Mouse (Mus musculus): ENCODE measurements at regions not wholly inside any gene's neighbourhood (a gene's known extent, or its start where the extent isn't known, plus 50 kb on each side); places are given as distances from the start of the nearest gene placed in this dataset.
"Not testable (repeated sequence)": the region's sequence is repeated elsewhere in the genome, so short reads cannot be mapped to it uniquely, and the experiment has no call there.

DNA sequence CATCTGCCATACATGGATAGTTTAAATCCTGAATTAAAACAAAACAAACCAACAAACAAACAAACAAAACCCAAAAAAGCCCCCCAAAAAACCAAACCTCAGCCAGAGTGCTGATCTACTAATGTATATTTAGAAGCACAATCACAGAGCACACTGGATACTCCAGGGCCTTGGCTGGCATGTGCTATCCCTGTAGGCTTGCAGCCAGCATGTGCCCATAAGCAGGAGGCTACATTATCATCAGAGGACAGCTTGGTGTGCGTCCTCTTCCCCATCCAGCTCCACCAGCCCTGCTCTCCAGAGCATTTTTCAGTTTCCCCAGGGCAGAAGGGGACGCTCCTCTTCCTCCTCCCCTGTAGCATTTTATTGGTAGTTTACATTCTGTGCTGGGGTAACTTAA is 198.9 kb downstream of the Mterf1b start:
- Histone ChIP-seq H3K9me3 (ENCODE audit: control insufficient read depth, low read length) (no peaks in the 10 kb centered on the region), H3K27me3 (ENCODE audit: control insufficient read depth, insufficient read depth, low read length) (no peaks in the 10 kb centered on the region), H3K27ac (ENCODE audit: low read depth, low read length) (no peak overlapping the region), H3K4me3 (ENCODE audit: low read depth, low read length) (no peak overlapping the region), H3K9ac (replicated peaks; ENCODE audit: low read depth, low read length) (no peak overlapping the region), H3K36me3 (ENCODE audit: control insufficient read depth, insufficient read depth, low read length) (no peaks in the 10 kb centered on the region), H3K4me1 (ENCODE audit: control insufficient read depth, insufficient read depth, low read length) (no peaks in the 10 kb centered on the region), H3K4me2 (ENCODE audit: low read depth, low read length) (no peak overlapping the region)
- ATAC-seq (ENCODE audit: low read depth), result no peak
- 86% methylated on average over 2 of the region's 2 CpGs for WGBS

DNA sequence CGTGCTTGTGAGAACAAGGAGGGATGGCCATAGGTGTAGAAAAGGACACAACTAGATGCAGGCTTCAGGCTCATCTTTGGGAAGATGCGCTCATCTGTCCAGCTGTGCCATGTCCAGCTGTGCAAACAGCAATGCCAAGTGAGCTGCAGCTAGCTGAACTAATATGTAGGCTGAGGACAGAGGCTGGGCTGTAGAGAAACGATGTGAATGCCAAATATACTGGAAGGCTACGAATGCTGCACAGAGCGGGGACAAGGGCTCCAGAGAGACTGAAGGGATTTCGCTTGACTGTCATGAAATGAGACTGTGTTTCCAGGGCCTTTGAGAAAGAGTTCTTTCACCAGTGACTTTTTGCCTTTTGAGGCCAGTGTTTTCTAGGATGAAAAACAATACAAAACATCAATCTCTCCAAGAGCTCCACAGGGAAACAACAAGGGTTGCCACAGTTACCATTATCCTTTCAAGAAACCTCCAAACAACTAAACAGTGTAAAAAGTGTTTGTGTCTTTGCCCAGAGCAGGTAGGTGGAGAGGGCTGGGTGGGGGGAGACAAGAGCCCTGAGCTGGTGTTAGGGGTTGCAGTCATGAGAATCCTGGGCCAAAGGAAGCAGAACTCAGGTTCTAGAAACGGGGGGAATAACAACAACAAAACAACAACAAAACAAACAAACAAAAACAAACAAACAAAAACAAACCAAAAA is 202.3 kb downstream of the Mterf1b start:
- not testable (repeated sequence) for H3K9me3 ChIP-seq (ENCODE audit: control insufficient read depth, low read length); H3K4me3 ChIP-seq (ENCODE audit: low read depth, low read length); H3K4me1 ChIP-seq (ENCODE audit: control insufficient read depth, insufficient read depth, low read length); H3K27me3 ChIP-seq (ENCODE audit: control insufficient read depth, insufficient read depth, low read length); H3K9ac ChIP-seq (replicated peaks; ENCODE audit: low read depth, low read length); H3K4me2 ChIP-seq (ENCODE audit: low read depth, low read length); H3K36me3 ChIP-seq (ENCODE audit: control insufficient read depth, insufficient read depth, low read length); H3K27ac ChIP-seq (ENCODE audit: low read depth, low read length)
- peak; percentile 88; the same call in 1 of the 2 replicates for ATAC-seq (ENCODE audit: low read depth)
- 34% methylated on average over 6 of the region's 7 CpGs for WGBS

DNA sequence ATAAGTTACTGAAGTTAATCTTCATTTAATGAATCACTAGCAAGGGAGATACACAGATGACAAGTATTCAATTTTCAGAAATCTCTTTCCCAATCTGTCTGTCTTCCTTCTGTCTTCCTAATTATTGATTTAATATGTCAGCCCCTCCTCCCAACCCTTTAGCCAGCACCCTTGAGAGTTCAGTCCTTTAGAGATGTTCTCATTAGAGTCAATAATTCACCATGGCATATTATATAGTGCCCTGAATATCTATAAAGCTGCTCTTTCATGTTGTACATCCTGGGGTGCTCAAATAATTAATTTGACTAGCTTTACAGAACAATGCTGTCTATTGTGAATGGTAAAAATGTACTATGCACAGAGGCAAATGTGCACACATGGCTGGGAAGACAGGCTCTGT is 205.9 kb downstream of the Mterf1b start:
- Histone ChIP-seq H3K4me1 (ENCODE audit: control insufficient read depth, insufficient read depth, low read length) (no peaks in the 10 kb centered on the region), H3K36me3 (ENCODE audit: control insufficient read depth, insufficient read depth, low read length) (no peaks in the 10 kb centered on the region), H3K9me3 (ENCODE audit: control insufficient read depth, low read length) (no peaks in the 10 kb centered on the region), H3K4me3 (ENCODE audit: low read depth, low read length) (no peak overlapping the region), H3K27me3 (ENCODE audit: control insufficient read depth, insufficient read depth, low read length) (no peaks in the 10 kb centered on the region), H3K4me2 (ENCODE audit: low read depth, low read length) (no peak overlapping the region), H3K9ac (replicated peaks; ENCODE audit: low read depth, low read length) (no peak overlapping the region), H3K27ac (ENCODE audit: low read depth, low read length) (no peak overlapping the region)
- peak; percentile 54; the same call in 1 of the 2 replicates for ATAC-seq (ENCODE audit: low read depth)

GRCm38 (mm10) chr5:4417761-4418160 is 225.6 kb downstream of the Mterf1b start:
- WGBS, result 67% methylated on average over 1 of the region's 1 CpGs
- Histone ChIP-seq H3K9ac (replicated peaks; ENCODE audit: low read depth, low read length) (no peak overlapping the region), H3K27ac (ENCODE audit: low read depth, low read length) (no peak overlapping the region), H3K4me2 (ENCODE audit: low read depth, low read length) (no peak overlapping the region), H3K9me3 (ENCODE audit: control insufficient read depth, low read length) (no peaks in the 10 kb centered on the region), H3K4me3 (ENCODE audit: low read depth, low read length) (no peak overlapping the region), H3K36me3 (ENCODE audit: control insufficient read depth, insufficient read depth, low read length) (no peaks in the 10 kb centered on the region), H3K4me1 (ENCODE audit: control insufficient read depth, insufficient read depth, low read length) (no peaks in the 10 kb centered on the region), H3K27me3 (ENCODE audit: control insufficient read depth, insufficient read depth, low read length) (no peaks in the 10 kb centered on the region)
- no peak for ATAC-seq (ENCODE audit: low read depth)
